Mouse (Mus musculus) intestine, embryonic 16.5 days (tissue): ENCODE results near the gene Cnrip1. TPM values are rescaled to one million over a fixed set of nuclear protein-coding genes. Genes with fewer than 3 reads are reported as not detected.
"Not testable (repeated sequence)": the region's sequence is repeated elsewhere in the genome, so short reads cannot be mapped to it uniquely, and the experiment has no call there.

Experiments
- ATAC-seq: fragments of 200-750 bp; cut with Nextera tagmentation; 2 replicates; pipeline ENCODE4 v1.8.0; 2017; ENCODE audit warnings: moderate TSS enrichment, moderate library complexity
- H3K27ac ChIP-seq: fragments of 300-500 bp; sonication (generic); 2 replicates; pipeline ENCODE4 v1.5.1; 2014; ENCODE audit warnings: mild to moderate bottlenecking, low read length
- H3K27me3 ChIP-seq: fragments of 300-500 bp; sonication (generic); replicated peaks from 2 replicates; pipeline ENCODE4 v1.6.1; 2014; ENCODE audit warnings: low read length, control low read depth, mixed read lengths; ENCODE audit not compliant: control insufficient read depth, insufficient read depth
- H3K36me3 ChIP-seq: fragments of 300-500 bp; sonication (generic); 2 replicates; pipeline ENCODE4 v1.6.1; 2014; ENCODE audit warnings: low read length, control low read depth; ENCODE audit not compliant: control insufficient read depth, insufficient read depth
- H3K4me1 ChIP-seq: fragments of 300-500 bp; sonication (generic); 2 replicates; pipeline ENCODE4 v1.6.1; 2014; ENCODE audit warnings: low read length, control low read depth, mixed read lengths; ENCODE audit not compliant: control insufficient read depth, insufficient read depth
- H3K4me2 ChIP-seq: fragments of 300-500 bp; sonication (generic); 2 replicates; pipeline ENCODE4 v1.6.1; 2014; ENCODE audit warnings: low read depth, low read length, control low read depth
- H3K4me3 ChIP-seq: fragments of 300-500 bp; sonication (generic); 2 replicates; pipeline ENCODE4 v1.5.1; 2014; ENCODE audit warnings: mild to moderate bottlenecking, low read length
- H3K9ac ChIP-seq: fragments of 300-500 bp; sonication (generic); 2 replicates; pipeline ENCODE4 v1.6.1; 2014; ENCODE audit warnings: low read depth, low read length
- H3K9me3 ChIP-seq: fragments of 300-500 bp; sonication (generic); 2 replicates; pipeline ENCODE4 v1.6.1; 2016; ENCODE audit warnings: low read length, control low read depth; ENCODE audit not compliant: control insufficient read depth
- whole genome bisulfite sequencing: fragments of 180-500 bp; shearing (Covaris S2); extraction: QIAGEN DNeasy Blood & Tissue Kit; methylation state at CpG from one replicate; pipeline ENCODE4 v1.1.7; 2014; 5-methylcytosine and 5-hydroxymethylcytosine counted together
- polyA plus RNA-seq: library from polyadenylated mRNA; unstranded; fragments of >200 nt; fragmentation: Nextera tagmentation; extraction: Ambion mirVana; gene quantifications from 2 replicates; pipeline ENCODE4 v1.2.1, GENCODE M21; 2015

Cnrip1 gene
- polyA plus RNA-seq, 1 experiment from 2014 or later: 22.6 TPM

DNA sequence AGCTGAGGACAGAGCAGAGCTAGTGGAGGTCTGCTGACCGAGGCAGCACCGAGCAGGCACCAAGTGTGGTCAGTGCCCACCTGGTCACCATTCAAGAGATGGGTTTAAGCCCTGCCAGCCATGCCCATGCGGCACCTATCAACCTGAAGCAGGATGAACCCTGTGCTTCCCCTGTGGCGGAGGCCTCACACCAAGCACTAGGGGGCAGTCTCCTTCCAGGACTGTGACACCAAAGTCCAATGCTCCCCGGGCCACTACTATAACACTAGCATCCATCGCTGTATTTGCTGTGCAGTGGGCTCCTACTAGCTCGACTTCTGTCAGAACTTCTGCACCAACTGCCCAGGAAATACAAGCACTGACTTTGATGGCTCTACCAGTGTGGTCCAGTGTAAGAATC is 32.1 kb upstream of the Cnrip1 start:
- no peak overlapping the region for H3K4me2 ChIP-seq
- ATAC-seq: no peak
- no peak overlapping the region for H3K4me3 ChIP-seq
- peaks cover 3% of the 10 kb centered on the region; the same call in 1 of the 2 replicates for H3K9me3 ChIP-seq
- H3K27me3 ChIP-seq: no peaks in the 10 kb centered on the region
- no peaks in the 10 kb centered on the region for H3K4me1 ChIP-seq
- H3K9ac ChIP-seq: no peak overlapping the region
- no peaks in the 10 kb centered on the region for H3K36me3 ChIP-seq
- 92% methylated on average over 7 of the region's 7 CpGs for WGBS
- H3K27ac ChIP-seq: no peak overlapping the region

DNA sequence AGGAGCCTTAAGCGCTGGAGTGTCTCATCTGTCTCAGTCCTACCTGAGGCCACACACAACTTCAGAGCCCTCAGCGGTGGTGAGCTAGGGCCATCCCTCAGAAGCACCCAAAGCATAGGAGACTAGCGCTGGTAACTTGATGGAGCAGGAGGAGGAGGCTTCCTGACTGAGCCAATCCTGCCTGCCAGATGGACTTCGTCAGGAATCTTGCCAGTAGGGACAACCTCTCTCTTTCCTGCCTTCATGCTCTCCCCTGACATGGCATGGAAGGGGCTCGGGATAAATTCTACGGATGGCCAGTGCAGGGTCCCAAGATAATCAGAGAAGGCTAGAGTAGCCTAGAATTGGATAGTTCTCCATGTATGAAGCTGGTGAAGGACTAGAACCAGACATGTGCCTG is 28.2 kb upstream of the Cnrip1 start:
- no peaks in the 10 kb centered on the region for H3K36me3 ChIP-seq
- no peak overlapping the region for H3K9ac ChIP-seq
- H3K4me2 ChIP-seq: no peak overlapping the region
- 76% methylated on average over 6 of the region's 6 CpGs for WGBS
- ATAC-seq: no peak
- H3K27ac ChIP-seq: no peak overlapping the region
- H3K4me1 ChIP-seq: no peaks in the 10 kb centered on the region
- peaks cover 3% of the 10 kb centered on the region; the same call in 1 of the 2 replicates for H3K9me3 ChIP-seq
- H3K4me3 ChIP-seq: no peak overlapping the region
- H3K27me3 ChIP-seq: no peaks in the 10 kb centered on the region

DNA sequence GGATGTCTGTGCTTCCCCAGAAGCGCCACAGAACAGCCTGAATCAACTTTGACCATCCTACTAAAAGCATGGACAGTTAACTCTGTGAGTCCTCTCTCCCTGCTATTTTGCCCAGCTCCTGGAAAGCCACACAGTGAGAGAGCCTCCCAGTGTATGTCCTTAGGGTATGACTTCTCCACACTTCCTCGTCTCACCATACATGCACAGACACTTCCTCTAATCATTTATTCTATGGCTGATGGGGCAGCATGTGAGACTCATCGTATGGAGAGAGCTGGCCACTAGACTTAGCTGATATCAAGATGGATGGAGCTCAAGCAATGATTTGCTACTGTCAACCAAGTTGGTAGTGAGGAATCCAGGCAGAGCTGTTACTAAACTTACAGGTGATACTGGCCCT is 27.4 kb upstream of the Cnrip1 start:
- ATAC-seq: no peak

DNA sequence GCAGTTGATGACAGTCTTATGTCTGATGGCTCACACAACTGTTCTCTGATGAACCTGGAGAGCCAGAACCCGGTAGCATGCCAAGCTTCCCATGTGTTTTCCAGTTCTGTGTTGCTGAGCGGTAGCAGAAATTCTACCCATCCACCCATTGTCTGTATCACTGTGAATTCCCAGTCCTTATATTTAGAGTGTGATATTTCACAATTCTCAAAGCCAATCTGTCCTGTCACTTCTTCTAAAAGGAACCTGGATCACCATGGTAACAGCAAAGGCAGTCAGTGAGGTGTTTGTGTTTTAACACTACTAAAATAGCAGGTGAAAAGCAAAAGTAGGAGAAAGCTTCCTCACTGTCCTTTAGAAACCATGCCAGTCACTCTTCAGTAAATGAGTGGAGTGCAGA is 5.6 kb upstream of the Cnrip1 start:
- H3K27me3 ChIP-seq: no peaks in the 10 kb centered on the region
- no peak overlapping the region for H3K27ac ChIP-seq
- H3K9ac ChIP-seq: no peak overlapping the region
- no peaks in the 10 kb centered on the region for H3K4me1 ChIP-seq
- H3K4me2 ChIP-seq: no peak overlapping the region
- no peaks in the 10 kb centered on the region for H3K9me3 ChIP-seq
- no peak for ATAC-seq
- H3K4me3 ChIP-seq: no peak overlapping the region
- 93% methylated on average over 2 of the region's 2 CpGs for WGBS
- H3K36me3 ChIP-seq: no peaks in the 10 kb centered on the region

More for the DNA sequence above, 27.4 kb upstream of the Cnrip1 start:
- no peak overlapping the region for H3K9ac ChIP-seq
- 81% methylated on average over 3 of the region's 3 CpGs for WGBS
- H3K4me1 ChIP-seq: no peaks in the 10 kb centered on the region
- H3K4me3 ChIP-seq: no peak overlapping the region
- peaks cover under 1% of the 10 kb centered on the region; the same call in 1 of the 2 replicates for H3K9me3 ChIP-seq
- no peak overlapping the region for H3K4me2 ChIP-seq
- H3K27ac ChIP-seq: no peak overlapping the region
- no peaks in the 10 kb centered on the region for H3K36me3 ChIP-seq
- H3K27me3 ChIP-seq: no peaks in the 10 kb centered on the region

- Histone ChIP-seq H3K4me1 (no peaks in the 10 kb centered on the region), H3K4me3 (peak overlapping the region; percentile 56), H3K4me2 (peak overlapping the region; percentile 55), H3K27ac (peak overlapping the region; percentile 68; the same call in 1 of the 2 replicates), H3K9ac (peak overlapping the region; percentile 73), H3K9me3 (no peaks in the 10 kb centered on the region), H3K36me3 (no peaks in the 10 kb centered on the region), H3K27me3 (no peaks in the 10 kb centered on the region)
- ATAC-seq: no peak
- 14% methylated on average over 6 of the region's 6 CpGs for WGBS
Measured at GRCm38 (mm10) chr11:17052476-17053049, 1.2 kb downstream of the Cnrip1 start.

- H3K27ac ChIP-seq, ATAC-seq, H3K4me2 ChIP-seq, H3K36me3 ChIP-seq, H3K9me3 ChIP-seq, H3K4me1 ChIP-seq, H3K4me3 ChIP-seq, H3K9ac ChIP-seq, H3K27me3 ChIP-seq: not testable (repeated sequence)
- 93% methylated on average over 2 of the region's 2 CpGs for WGBS
Measured at GRCm38 (mm10) chr11:17069360-17069759, 18.0 kb downstream of the Cnrip1 start.

- Histone ChIP-seq H3K36me3 (no peaks in the 10 kb centered on the region), H3K4me2 (no peak overlapping the region), H3K27me3 (no peaks in the 10 kb centered on the region), H3K9ac (no peak overlapping the region), H3K27ac (no peak overlapping the region), H3K4me1 (no peaks in the 10 kb centered on the region), H3K9me3 (no peaks in the 10 kb centered on the region), H3K4me3 (no peak overlapping the region)
- WGBS: 93% methylated on average over 2 of the region's 2 CpGs
- ATAC-seq: no peak
Measured at GRCm38 (mm10) chr11:17075656-17076055, 24.3 kb downstream of the Cnrip1 start.

DNA sequence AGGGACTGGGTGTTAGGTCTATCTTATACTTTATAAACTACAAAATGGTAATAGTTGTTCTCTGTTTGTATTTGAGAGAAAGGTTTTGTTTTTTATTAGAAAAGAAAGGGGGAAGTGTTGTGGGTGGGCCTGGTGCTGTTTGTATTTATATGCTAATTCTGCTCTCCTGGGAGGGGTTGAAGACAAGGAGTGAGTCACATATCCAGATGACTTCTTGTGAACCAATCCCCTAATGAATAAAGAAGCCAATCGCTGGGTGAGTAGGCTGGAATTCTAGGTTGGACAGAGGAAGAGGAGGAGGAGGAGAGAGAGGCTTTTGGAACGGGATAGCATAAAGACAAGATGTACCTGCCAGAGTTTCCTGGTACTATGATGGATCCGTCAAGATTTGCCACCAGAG is 30.7 kb downstream of the Cnrip1 start:
- no peak for ATAC-seq
- Histone ChIP-seq H3K27ac (no peak overlapping the region), H3K4me1 (no peaks in the 10 kb centered on the region), H3K4me3 (no peak overlapping the region), H3K9ac (no peak overlapping the region), H3K9me3 (no peaks in the 10 kb centered on the region), H3K4me2 (no peak overlapping the region), H3K27me3 (no peaks in the 10 kb centered on the region), H3K36me3 (no peaks in the 10 kb centered on the region)
- WGBS: 54% methylated on average over 3 of the region's 3 CpGs

DNA sequence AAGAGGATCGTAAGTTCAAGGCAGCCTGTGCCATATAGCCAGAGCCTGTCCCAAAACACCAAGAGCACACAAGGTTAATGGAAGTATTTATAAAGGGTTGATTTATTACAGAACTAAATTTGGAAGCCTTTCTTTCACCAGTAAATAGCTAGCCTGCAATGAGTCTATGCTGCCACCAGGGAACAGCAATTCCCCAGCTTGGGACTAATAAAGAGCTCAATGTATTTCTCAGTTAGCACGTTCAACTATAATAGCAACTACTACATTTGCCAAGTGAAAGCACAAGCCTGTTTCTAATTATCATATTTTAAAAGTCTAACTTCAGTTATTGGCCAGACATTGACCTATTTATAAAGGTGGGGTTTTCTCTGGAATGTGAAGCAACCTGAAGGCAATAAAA is 31.6 kb downstream of the Cnrip1 start:
- H3K4me3 ChIP-seq: no peak overlapping the region
- no peaks in the 10 kb centered on the region for H3K36me3 ChIP-seq
- ATAC-seq: no peak
- H3K9me3 ChIP-seq: no peaks in the 10 kb centered on the region
- no peak overlapping the region for H3K27ac ChIP-seq
- H3K4me2 ChIP-seq: no peak overlapping the region
- no peaks in the 10 kb centered on the region for H3K4me1 ChIP-seq
- H3K27me3 ChIP-seq: no peaks in the 10 kb centered on the region
- 48% methylated on average over 2 of the region's 2 CpGs for WGBS
- H3K9ac ChIP-seq: no peak overlapping the region

DNA sequence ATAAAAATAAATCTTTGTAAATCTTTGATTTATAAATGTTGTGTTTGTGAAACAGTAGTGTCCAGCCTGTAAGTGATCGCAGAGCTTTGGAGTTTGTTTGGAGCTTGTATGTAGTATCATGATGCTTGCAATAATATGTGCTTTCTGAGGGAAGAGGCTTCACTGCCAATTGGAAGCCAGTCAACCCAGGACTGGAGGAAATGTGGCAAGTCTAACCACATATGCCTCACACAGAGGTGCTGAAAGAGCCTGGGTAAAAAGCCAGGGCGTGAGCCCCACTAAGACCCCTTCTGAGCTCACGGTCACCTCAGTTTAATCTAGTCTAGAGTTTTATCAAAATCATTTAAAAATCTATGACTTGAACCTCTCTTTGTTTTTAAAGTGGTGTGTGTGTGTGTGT is 32.1 kb downstream of the Cnrip1 start:
- no peak overlapping the region for H3K9ac ChIP-seq
- H3K36me3 ChIP-seq: no peaks in the 10 kb centered on the region
- H3K4me3 ChIP-seq: no peak overlapping the region
- H3K27ac ChIP-seq: no peak overlapping the region
- 93% methylated on average over 3 of the region's 3 CpGs for WGBS
- no peak overlapping the region for H3K4me2 ChIP-seq
- no peaks in the 10 kb centered on the region for H3K9me3 ChIP-seq
- H3K27me3 ChIP-seq: no peaks in the 10 kb centered on the region
- no peaks in the 10 kb centered on the region for H3K4me1 ChIP-seq
- ATAC-seq: no peak
